Mouse (Mus musculus): ENCODE measurements around the gene Tob2. TPM values are rescaled to one million over a fixed set of nuclear protein-coding genes. Genes with fewer than 3 reads are reported as not detected.
A peak's percentile ranks its signal among the peaks of the same experiment; 100 is the strongest.

Gene Tob2
- polyA plus RNA-seq, 1 experiment, result 31.6 TPM

- peak overlapping the region; percentile 5; the same call in 1 of the 2 replicates for H3K27ac ChIP-seq (ENCODE audit: insufficient read depth, low read depth, low read length)
- H3K4me1 ChIP-seq (ENCODE audit: control insufficient read depth, insufficient read depth, low read length), result peaks cover 26% of the 10 kb centered on the region
- DNase-seq, result peak; percentile 38
- H3K4me3 ChIP-seq (ENCODE audit: insufficient read depth, low read depth, low read length), result no peak overlapping the region
- 54% methylated on average over 9 of the region's 9 CpGs for WGBS
- TF ChIP-seq POLR2A (IDR thresholded peaks at IDR 0.05; ENCODE audit: low read depth, low read length) (no peak), CTCF (conservative IDR thresholded peaks at IDR 0.05; ENCODE audit: insufficient read depth, insufficient read length, low read depth, low read length) (no peak)
- H3K27me3 ChIP-seq (replicated peaks; ENCODE audit: control insufficient read depth, insufficient read depth, low read length), result no peaks in the 10 kb centered on the region
- peaks cover 14% of the 10 kb centered on the region for H3K36me3 ChIP-seq (ENCODE audit: control insufficient read depth, insufficient read depth, low read length)
Observed at GRCm38 (mm10) chr15:81846755-81847154, 11.8 kb downstream of the Tob2 start.

DNA sequence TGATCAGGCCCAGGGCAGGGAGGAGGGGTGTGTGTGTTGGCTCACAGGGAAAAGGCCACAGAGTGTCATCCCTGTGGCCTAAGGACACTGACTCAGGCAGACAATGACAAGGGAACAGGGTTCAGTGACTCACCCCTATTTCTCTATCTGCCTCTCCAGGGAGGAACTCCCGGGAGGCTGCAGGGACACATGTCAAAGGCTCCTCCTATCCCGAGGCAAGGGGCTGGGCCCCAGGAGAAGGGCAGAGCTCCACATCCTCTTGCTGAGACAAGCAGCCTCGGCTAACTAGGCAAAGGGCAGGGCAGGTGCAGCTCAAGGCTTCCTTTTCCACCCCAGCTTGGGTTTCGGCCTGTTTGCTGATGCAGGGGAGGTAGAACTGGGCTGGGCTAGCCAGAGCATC lies 12.9 kb downstream of the Tob2 start:
- WGBS, result 12% methylated on average over 4 of the region's 4 CpGs
- peak overlapping the region; percentile 87 for H3K27ac ChIP-seq (ENCODE audit: insufficient read depth, low read depth, low read length)
- H3K4me1 ChIP-seq (ENCODE audit: control insufficient read depth, insufficient read depth, low read length), result peaks cover 26% of the 10 kb centered on the region
- TF ChIP-seq CTCF (conservative IDR thresholded peaks at IDR 0.05; ENCODE audit: insufficient read depth, insufficient read length, low read depth, low read length) (no peak), POLR2A (IDR thresholded peaks at IDR 0.05; ENCODE audit: low read depth, low read length) (no peak)
- DNase-seq, result peak; percentile 91
- no peaks in the 10 kb centered on the region for H3K27me3 ChIP-seq (replicated peaks; ENCODE audit: control insufficient read depth, insufficient read depth, low read length)
- no peak overlapping the region for H3K4me3 ChIP-seq (ENCODE audit: insufficient read depth, low read depth, low read length)
- peaks cover 6% of the 10 kb centered on the region for H3K36me3 ChIP-seq (ENCODE audit: control insufficient read depth, insufficient read depth, low read length)

GRCm38 (mm10) chr15:81845033-81845625 lies 13.5 kb downstream of the Tob2 start:
- TF ChIP-seq CTCF (conservative IDR thresholded peaks at IDR 0.05; ENCODE audit: insufficient read depth, insufficient read length, low read depth, low read length) (no peak), POLR2A (IDR thresholded peaks at IDR 0.05; ENCODE audit: low read depth, low read length) (no peak)
- peaks cover 2% of the 10 kb centered on the region for H3K36me3 ChIP-seq (ENCODE audit: control insufficient read depth, insufficient read depth, low read length)
- no peak overlapping the region for H3K4me3 ChIP-seq (ENCODE audit: insufficient read depth, low read depth, low read length)
- H3K27me3 ChIP-seq (replicated peaks; ENCODE audit: control insufficient read depth, insufficient read depth, low read length), result no peaks in the 10 kb centered on the region
- H3K4me1 ChIP-seq (ENCODE audit: control insufficient read depth, insufficient read depth, low read length), result peaks cover 28% of the 10 kb centered on the region
- WGBS, result 30% methylated on average over 5 of the region's 5 CpGs
- DNase-seq, result peak; percentile 52
- H3K27ac ChIP-seq (ENCODE audit: insufficient read depth, low read depth, low read length), result peak overlapping the region; percentile 87

DNA sequence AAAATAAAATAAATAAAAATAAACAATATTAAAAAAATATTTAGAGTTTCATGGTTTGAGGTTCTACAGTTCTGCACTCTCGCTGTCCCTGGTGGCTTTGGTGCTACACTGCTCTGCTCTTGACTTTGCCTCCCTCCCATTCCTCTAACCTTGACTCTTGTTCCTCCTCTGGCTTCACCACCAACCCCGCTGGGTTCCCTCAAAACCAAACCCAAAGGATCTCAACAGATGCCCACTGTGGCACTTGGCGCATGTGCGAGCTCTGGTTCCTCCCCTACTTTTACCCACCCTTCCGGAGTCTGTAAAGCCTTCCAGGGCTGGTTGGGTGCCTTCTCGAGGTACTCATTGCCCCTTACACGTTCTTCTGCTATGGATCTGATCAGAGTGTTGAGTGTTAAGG lies 16.3 kb downstream of the Tob2 start:
- DNase-seq, result no peak
- Histone ChIP-seq H3K4me3 (ENCODE audit: insufficient read depth, low read depth, low read length) (no peak overlapping the region), H3K4me1 (ENCODE audit: control insufficient read depth, insufficient read depth, low read length) (peaks cover 41% of the 10 kb centered on the region), H3K27ac (ENCODE audit: insufficient read depth, low read depth, low read length) (no peak overlapping the region), H3K36me3 (ENCODE audit: control insufficient read depth, insufficient read depth, low read length) (no peaks in the 10 kb centered on the region), H3K27me3 (replicated peaks; ENCODE audit: control insufficient read depth, insufficient read depth, low read length) (no peaks in the 10 kb centered on the region)
- no peak for TF ChIP-seq CTCF (conservative IDR thresholded peaks at IDR 0.05; ENCODE audit: insufficient read depth, insufficient read length, low read depth, low read length)
- no peak for TF ChIP-seq POLR2A (IDR thresholded peaks at IDR 0.05; ENCODE audit: low read depth, low read length)
- WGBS, result 96% methylated on average over 7 of the region's 7 CpGs

DNA sequence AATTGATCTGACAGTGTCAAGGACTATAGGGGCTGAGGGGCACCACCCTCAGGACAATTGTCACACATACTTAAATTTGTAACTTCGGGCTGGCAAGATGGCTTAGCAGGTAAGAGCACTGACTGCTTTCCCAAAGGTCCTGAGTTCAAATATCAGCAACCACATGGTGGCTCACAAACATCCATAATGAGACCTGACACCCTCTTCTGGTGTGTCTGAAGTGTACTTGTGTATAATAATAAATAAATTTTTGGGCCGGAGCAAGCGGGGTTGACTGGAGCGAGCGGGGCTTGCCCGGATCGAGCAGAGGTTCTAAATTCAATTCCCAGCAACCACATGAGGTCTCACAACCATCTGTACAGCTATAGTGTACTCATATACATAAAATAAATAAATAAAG lies 18.3 kb downstream of the Tob2 start:
- Histone ChIP-seq H3K4me3 (ENCODE audit: insufficient read depth, low read depth, low read length) (no peak overlapping the region), H3K27me3 (replicated peaks; ENCODE audit: control insufficient read depth, insufficient read depth, low read length) (no peaks in the 10 kb centered on the region), H3K4me1 (ENCODE audit: control insufficient read depth, insufficient read depth, low read length) (peaks cover 40% of the 10 kb centered on the region), H3K36me3 (ENCODE audit: control insufficient read depth, insufficient read depth, low read length) (no peaks in the 10 kb centered on the region), H3K27ac (ENCODE audit: insufficient read depth, low read depth, low read length) (peak overlapping the region; percentile 72)
- no peak for DNase-seq
- 86% methylated on average over 7 of the region's 7 CpGs for WGBS
- TF ChIP-seq CTCF (conservative IDR thresholded peaks at IDR 0.05; ENCODE audit: insufficient read depth, insufficient read length, low read depth, low read length) (no peak), POLR2A (IDR thresholded peaks at IDR 0.05; ENCODE audit: low read depth, low read length) (no peak)

DNA sequence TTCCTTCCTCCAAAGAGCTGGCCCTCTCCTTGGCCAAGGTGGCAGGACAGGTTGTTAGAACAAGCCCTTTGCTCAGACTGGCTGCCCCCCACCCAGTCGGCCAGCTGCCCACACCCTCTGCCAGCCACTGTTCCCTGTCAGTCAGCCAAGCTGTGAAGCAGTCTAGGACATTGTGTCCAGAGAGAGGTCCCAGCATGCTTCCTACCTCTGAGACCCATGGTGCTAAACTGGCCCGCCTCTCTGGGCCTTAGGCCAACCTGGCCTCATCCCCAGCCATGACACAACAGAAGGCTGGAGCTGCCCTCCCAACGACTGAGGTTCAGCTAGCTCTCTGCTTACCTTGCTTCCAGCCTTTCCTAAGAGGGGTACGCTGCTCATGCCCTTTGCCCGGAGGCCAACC lies 19.0 kb downstream of the Tob2 start:
- no peak for TF ChIP-seq POLR2A (IDR thresholded peaks at IDR 0.05; ENCODE audit: low read depth, low read length)
- H3K27ac ChIP-seq (ENCODE audit: insufficient read depth, low read depth, low read length), result peak overlapping the region; percentile 94
- DNase-seq, result peak; percentile 98

GRCm38 (mm10) chr15:81838554-81839235 lies 19.9 kb downstream of the Tob2 start:
- H3K4me3 ChIP-seq (ENCODE audit: insufficient read depth, low read depth, low read length), result no peak overlapping the region
- TF ChIP-seq POLR2A (IDR thresholded peaks at IDR 0.05; ENCODE audit: low read depth, low read length) (no peak), CTCF (conservative IDR thresholded peaks at IDR 0.05; ENCODE audit: insufficient read depth, insufficient read length, low read depth, low read length) (no peak)
- peaks cover 52% of the 10 kb centered on the region for H3K4me1 ChIP-seq (ENCODE audit: control insufficient read depth, insufficient read depth, low read length)
- 24% methylated on average over 14 of the region's 14 CpGs for WGBS
- peak overlapping the region; percentile 94 for H3K27ac ChIP-seq (ENCODE audit: insufficient read depth, low read depth, low read length)
- no peaks in the 10 kb centered on the region for H3K36me3 ChIP-seq (ENCODE audit: control insufficient read depth, insufficient read depth, low read length)
- H3K27me3 ChIP-seq (replicated peaks; ENCODE audit: control insufficient read depth, insufficient read depth, low read length), result no peaks in the 10 kb centered on the region
- peak; percentile 71 for DNase-seq

More for the DNA sequence above, 19.0 kb downstream of the Tob2 start:
- H3K36me3 ChIP-seq (ENCODE audit: control insufficient read depth, insufficient read depth, low read length), result no peaks in the 10 kb centered on the region
- peaks cover 43% of the 10 kb centered on the region for H3K4me1 ChIP-seq (ENCODE audit: control insufficient read depth, insufficient read depth, low read length)
- H3K27me3 ChIP-seq (replicated peaks; ENCODE audit: control insufficient read depth, insufficient read depth, low read length), result no peaks in the 10 kb centered on the region
- 22% methylated on average over 5 of the region's 5 CpGs for WGBS
- no peak overlapping the region for H3K4me3 ChIP-seq (ENCODE audit: insufficient read depth, low read depth, low read length)
